Mouse (Mus musculus) spleen, adult 2 months (tissue): ENCODE measurements around the gene Akr1cl. TPM values are rescaled to one million over a fixed set of nuclear protein-coding genes. Genes with fewer than 3 reads are reported as not detected.

ENCODE experiments used
- DNase-seq, 2 experiments: peaks; one replicate each; pipeline versions ENCODE4 v3.0.0 to v3.0.0-alpha.2; 2012 to 2021; ENCODE audit warnings: low spot score in 2 of 2, low read depth in 1 of 2
- H3K27ac ChIP-seq: fragments of 200-500 bp; 2 replicates; pipeline ENCODE4 v1.5.1; 2012; ENCODE audit warnings: low read length, inconsistent platforms; ENCODE audit not compliant: insufficient read depth
- H3K27me3 ChIP-seq: fragments of 200-500 bp; 2 replicates; pipeline ENCODE4 v1.6.1; 2012; ENCODE audit warnings: mild to moderate bottlenecking, moderate library complexity, low read length, inconsistent platforms; ENCODE audit not compliant: control insufficient read depth, insufficient read depth
- H3K36me3 ChIP-seq: fragments of 200-500 bp; 2 replicates; pipeline ENCODE4 v1.6.1; 2012; ENCODE audit warnings: mild to moderate bottlenecking, low read length, inconsistent platforms; ENCODE audit not compliant: control insufficient read depth, insufficient read depth
- H3K4me1 ChIP-seq: fragments of 200-500 bp; 2 replicates; pipeline ENCODE4 v1.6.1; 2011; ENCODE audit warnings: inconsistent platforms; ENCODE audit not compliant: control insufficient read depth, insufficient read depth, insufficient read length
- H3K4me3 ChIP-seq: fragments of 200-500 bp; 2 replicates; pipeline ENCODE4 v1.5.1; 2011; ENCODE audit warnings: mild to moderate bottlenecking, inconsistent platforms; ENCODE audit not compliant: insufficient read depth, insufficient read length; ENCODE audit errors: extremely low read depth
- CTCF ChIP-seq: fragments of 200-500 bp; IDR thresholded peaks from 2 replicates; pipeline ENCODE4 v1.5.1; 2011; ENCODE audit warnings: mild to moderate bottlenecking, inconsistent platforms; ENCODE audit not compliant: insufficient read depth, insufficient read length, insufficient replicate concordance; ENCODE audit errors: extremely low read depth
- POLR2A ChIP-seq: fragments of 200-500 bp; IDR thresholded peaks from 2 replicates; pipeline ENCODE4 v1.6.1; 2011; ENCODE audit warnings: low read depth, low read length, inconsistent platforms
- WGBS: fragments of 180-500 bp; shearing (Covaris S2); methylation state at CpG from one replicate; pipeline ENCODE4 v1.1.7; 2018; 5-methylcytosine and 5-hydroxymethylcytosine counted together
- polyA plus RNA-seq: library from polyadenylated mRNA; depleted of rRNA; stranded (reverse); fragments of >200 nt; gene quantifications from 2 replicates; pipeline ENCODE4 v1.2.3, GENCODE M21; 2012; rRNA removed

Akr1cl gene
- polyA plus RNA-seq, 1 experiment: 0.26 TPM

DNA sequence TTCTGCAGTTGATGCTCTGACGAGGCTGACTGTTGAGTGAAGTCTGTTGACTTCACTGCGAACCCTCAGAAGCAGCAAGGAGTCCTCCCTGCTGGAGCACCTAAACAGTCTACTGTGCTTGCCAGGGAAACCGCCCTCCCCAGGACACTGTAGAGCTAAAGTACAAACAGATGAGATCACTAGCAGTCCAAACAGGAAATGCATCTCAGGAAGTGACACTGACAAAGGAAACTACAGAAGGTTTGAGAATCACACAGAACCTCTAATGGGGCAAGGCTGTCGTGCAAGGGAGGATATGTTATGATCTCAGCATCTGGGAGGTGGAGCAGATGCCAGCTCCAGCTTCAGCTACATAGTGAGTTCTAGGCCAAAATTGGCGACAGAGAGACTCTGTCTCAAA is 61.9 kb downstream of the Akr1cl start:
- Histone ChIP-seq H3K4me3 (no peak overlapping the region), H3K36me3 (no peaks in the 10 kb centered on the region), H3K4me1 (peaks cover 3% of the 10 kb centered on the region; the same call in 1 of the 2 replicates), H3K27ac (no peak overlapping the region), H3K27me3 (no peaks in the 10 kb centered on the region)
- no peak for TF ChIP-seq CTCF
- no peak for TF ChIP-seq POLR2A
- peak in 1 of 2 experiments; percentile 49 for DNase-seq
- WGBS: 51% methylated on average over 5 of the region's 5 CpGs

Other genes with a start within 250 kb of the Akr1cl start
- 10.8 and 11.7 TPM in 2 replicates for gene Plekhm3, start 75.9 kb downstream of the Akr1cl start, polyA plus RNA-seq
- gene Cryge, start 18.4 kb upstream of the Akr1cl start, polyA plus RNA-seq: 0.22 TPM in 1 of 2 replicates, not detected in the other
- not detected in 2 replicates for gene Crygd, start 30.7 kb upstream of the Akr1cl start, polyA plus RNA-seq
- gene Crygc, start 40.9 kb upstream of the Akr1cl start, polyA plus RNA-seq: not detected in 2 replicates
- not detected in 2 replicates for gene Crygb, start 49.5 kb upstream of the Akr1cl start, polyA plus RNA-seq
- not detected in 2 replicates for gene Cryga, start 70.6 kb upstream of the Akr1cl start, polyA plus RNA-seq
- gene Gm28845, start 86.8 kb upstream of the Akr1cl start, polyA plus RNA-seq: not detected in 2 replicates
- gene D630023F18Rik, start 90.5 kb upstream of the Akr1cl start, polyA plus RNA-seq: not detected in 2 replicates
- 6.8 and 8.6 TPM in 2 replicates for gene Idh1, start 153.7 kb upstream of the Akr1cl start, polyA plus RNA-seq
- 4.7 and 6.2 TPM in 2 replicates for gene Pikfyve, start 153.9 kb upstream of the Akr1cl start, polyA plus RNA-seq
- gene Pth2r, start 249.3 kb upstream of the Akr1cl start, polyA plus RNA-seq: not detected in 2 replicates